Mouse (Mus musculus) lung, embryonic 16.5 days (tissue): ENCODE measurements around the gene Parva. TPM values are rescaled to one million over a fixed set of nuclear protein-coding genes. Genes with fewer than 3 reads are reported as not detected.

ENCODE experiments used
- ATAC-seq: fragments of 200-750 bp; cut with Nextera tagmentation; 2 replicates; pipeline ENCODE4 v1.8.0; 2017; ENCODE audit warnings: low read depth, mild to moderate bottlenecking, moderate library complexity
- H3K27ac ChIP-seq: fragments of 300-500 bp; sonication (generic); 2 replicates; pipeline ENCODE4 v1.5.1; 2014; ENCODE audit warnings: mild to moderate bottlenecking, control low read depth, low read length
- H3K27me3 ChIP-seq: fragments of 300-500 bp; sonication (generic); 2 replicates; pipeline ENCODE4 v1.6.1; 2014; ENCODE audit warnings: low read depth, low read length, mixed read lengths; ENCODE audit not compliant: control insufficient read depth, insufficient read depth
- H3K36me3 ChIP-seq: fragments of 300-500 bp; sonication (generic); 2 replicates; pipeline ENCODE4 v1.6.1; 2014; ENCODE audit warnings: low read length; ENCODE audit not compliant: control insufficient read depth, insufficient read depth
- H3K4me1 ChIP-seq: fragments of 300-500 bp; sonication (generic); replicated peaks from 2 replicates; pipeline ENCODE4 v1.6.1; 2014; ENCODE audit warnings: low read length, mixed read lengths; ENCODE audit not compliant: control insufficient read depth, insufficient read depth
- H3K4me2 ChIP-seq: fragments of 300-500 bp; sonication (generic); 2 replicates; pipeline ENCODE4 v1.6.1; 2014; ENCODE audit warnings: low read depth, low read length, control low read depth
- H3K4me3 ChIP-seq: fragments of 300-500 bp; sonication (generic); 2 replicates; pipeline ENCODE4 v1.5.1; 2014; ENCODE audit warnings: mild to moderate bottlenecking, low read length, control low read depth
- H3K9ac ChIP-seq: fragments of 300-500 bp; sonication (generic); 2 replicates; pipeline ENCODE4 v1.6.1; 2014; ENCODE audit warnings: low read length, control low read depth
- H3K9me3 ChIP-seq: fragments of 300-500 bp; sonication (generic); 2 replicates; pipeline ENCODE4 v1.6.1; 2016; ENCODE audit warnings: low read length; ENCODE audit not compliant: control insufficient read depth
- WGBS: fragments of 180-500 bp; shearing (Covaris S2); extraction: QIAGEN DNeasy Blood & Tissue Kit; methylation state at CpG from one replicate; pipeline ENCODE4 v1.1.7; 2014; 5-methylcytosine and 5-hydroxymethylcytosine counted together
- polyA plus RNA-seq: library from polyadenylated mRNA; unstranded; fragments of >200 nt; fragmentation: Nextera tagmentation; extraction: Ambion mirVana; gene quantifications from 2 replicates; pipeline ENCODE4 v1.2.1, GENCODE M21; 2015

Parva gene
- polyA plus RNA-seq, 1 experiment from 2014 or later, result 115 TPM

DNA sequence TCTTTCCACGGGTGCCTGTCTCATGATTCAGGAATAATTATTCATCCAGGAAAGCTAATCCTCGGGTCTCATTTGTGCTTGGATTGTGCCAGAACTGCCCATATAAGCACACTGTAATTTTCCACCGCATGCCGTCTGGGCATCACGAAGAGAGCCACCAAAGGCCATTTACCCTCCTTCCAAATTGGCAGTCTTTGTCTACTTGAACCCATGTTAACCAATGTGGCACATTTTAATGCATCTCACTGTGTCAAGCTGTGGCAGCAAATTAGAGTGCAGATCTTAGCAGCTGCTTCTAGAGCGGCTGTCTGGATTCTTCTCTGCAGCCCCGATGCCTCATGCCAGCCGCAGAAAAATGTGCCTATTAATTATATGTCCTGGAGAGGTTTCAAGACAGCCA, 176.9 kb downstream of the Parva start:
- Histone ChIP-seq H3K4me1 (peaks cover 24% of the 10 kb centered on the region), H3K4me3 (no peak overlapping the region), H3K9ac (no peak overlapping the region), H3K27me3 (no peaks in the 10 kb centered on the region), H3K36me3 (no peaks in the 10 kb centered on the region), H3K9me3 (no peaks in the 10 kb centered on the region), H3K27ac (peak overlapping the region; percentile 61), H3K4me2 (no peak overlapping the region)
- 0 out of 2 replicates have a peak, but pooled peaks have one; percentile 10 for ATAC-seq
- 52% methylated on average over 8 of the region's 8 CpGs for WGBS

DNA sequence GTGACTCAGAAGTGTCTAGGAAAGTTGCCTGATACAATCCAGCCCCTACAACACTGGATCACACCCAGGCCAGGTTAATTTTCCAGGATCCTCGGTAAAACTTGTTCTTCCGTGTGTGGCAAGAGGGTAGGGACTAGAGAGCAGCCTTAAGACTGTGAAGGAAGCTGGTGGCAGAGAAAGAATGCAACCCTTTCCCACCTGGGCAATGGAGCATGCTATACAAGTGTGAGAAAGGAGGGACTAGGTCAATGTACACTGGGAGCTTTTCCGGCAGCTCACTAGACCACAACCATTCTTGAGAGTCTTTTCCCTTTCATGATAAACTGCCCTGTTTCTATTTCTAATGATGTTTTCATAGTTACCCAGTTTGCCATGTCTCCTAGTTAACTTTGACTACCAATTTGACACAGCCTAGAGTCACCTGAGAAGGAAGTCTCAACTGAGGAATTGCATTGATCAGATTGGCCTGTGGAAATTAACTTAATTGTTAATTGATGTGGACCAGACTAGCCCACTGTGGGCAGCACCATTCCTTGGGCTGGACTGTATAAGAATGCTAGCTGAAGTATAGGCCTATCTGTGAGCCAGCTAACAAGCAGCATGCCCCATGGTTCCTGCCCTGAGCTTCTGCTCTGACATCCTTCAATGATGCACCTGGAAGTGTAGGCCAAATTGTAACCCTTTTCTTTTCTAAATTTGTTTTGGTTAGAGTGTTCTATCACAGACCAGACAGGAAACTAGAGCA, 186.9 kb downstream of the Parva start:
- peak; percentile 23; the same call in 1 of the 2 replicates for ATAC-seq
- Histone ChIP-seq H3K4me2 (no peak overlapping the region), H3K9me3 (no peaks in the 10 kb centered on the region), H3K36me3 (no peaks in the 10 kb centered on the region), H3K27me3 (no peaks in the 10 kb centered on the region), H3K4me1 (peaks cover 6% of the 10 kb centered on the region; the same call in 1 of the 2 replicates), H3K9ac (no peak overlapping the region), H3K4me3 (no peak overlapping the region), H3K27ac (no peak overlapping the region)
- 71% methylated on average over 3 of the region's 3 CpGs for WGBS

DNA sequence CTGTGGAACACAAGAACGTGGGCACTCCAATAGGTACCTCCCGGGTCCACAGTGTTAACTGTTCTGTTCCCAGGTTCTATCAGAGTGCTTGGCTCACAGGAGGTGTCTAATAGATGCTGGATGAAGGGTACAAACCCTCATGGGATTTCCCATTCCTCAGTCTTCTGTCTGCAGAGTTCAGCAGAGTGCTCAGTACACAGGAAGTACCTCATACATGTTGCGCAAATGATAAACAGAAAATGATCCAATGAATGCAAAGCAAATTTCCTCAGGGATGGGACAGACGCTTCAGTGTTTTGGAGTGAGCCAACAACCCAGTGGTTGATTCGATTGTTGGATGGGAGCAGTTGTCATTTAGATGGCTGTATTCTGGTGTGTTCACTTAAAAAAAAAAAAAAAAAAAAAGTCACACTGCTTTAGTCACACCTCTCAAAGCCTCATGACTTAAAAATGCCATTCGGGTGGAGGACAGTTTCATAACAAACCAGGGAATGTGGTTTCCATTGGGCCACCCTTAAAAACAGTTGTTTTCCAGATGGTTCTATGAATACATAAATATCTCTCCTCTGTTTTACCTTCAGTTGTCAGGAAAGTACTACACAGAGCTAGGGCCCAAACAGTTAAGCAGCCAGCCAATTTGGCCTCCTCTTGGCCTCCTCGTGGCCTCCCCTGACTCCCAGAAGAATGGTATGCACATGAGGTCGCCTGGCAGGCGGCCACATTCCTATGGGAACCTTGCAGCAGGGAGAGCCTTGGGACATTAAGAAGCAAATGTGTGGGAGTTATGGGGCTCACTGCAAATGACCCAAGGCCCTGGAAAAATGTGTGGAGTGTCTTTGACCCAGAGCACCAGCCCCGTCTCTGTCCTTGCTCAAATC, 187.7 kb downstream of the Parva start:
- WGBS, result 47% methylated on average over 10 of the region's 10 CpGs
- peaks cover 6% of the 10 kb centered on the region; the same call in 1 of the 2 replicates for H3K4me1 ChIP-seq
- no peak overlapping the region for H3K4me3 ChIP-seq
- no peak overlapping the region for H3K9ac ChIP-seq
- peak overlapping the region; percentile 43 for H3K27ac ChIP-seq
- peak; percentile 83 for ATAC-seq
- H3K9me3 ChIP-seq, result no peaks in the 10 kb centered on the region
- no peaks in the 10 kb centered on the region for H3K27me3 ChIP-seq
- no peak overlapping the region for H3K4me2 ChIP-seq
- no peaks in the 10 kb centered on the region for H3K36me3 ChIP-seq

DNA sequence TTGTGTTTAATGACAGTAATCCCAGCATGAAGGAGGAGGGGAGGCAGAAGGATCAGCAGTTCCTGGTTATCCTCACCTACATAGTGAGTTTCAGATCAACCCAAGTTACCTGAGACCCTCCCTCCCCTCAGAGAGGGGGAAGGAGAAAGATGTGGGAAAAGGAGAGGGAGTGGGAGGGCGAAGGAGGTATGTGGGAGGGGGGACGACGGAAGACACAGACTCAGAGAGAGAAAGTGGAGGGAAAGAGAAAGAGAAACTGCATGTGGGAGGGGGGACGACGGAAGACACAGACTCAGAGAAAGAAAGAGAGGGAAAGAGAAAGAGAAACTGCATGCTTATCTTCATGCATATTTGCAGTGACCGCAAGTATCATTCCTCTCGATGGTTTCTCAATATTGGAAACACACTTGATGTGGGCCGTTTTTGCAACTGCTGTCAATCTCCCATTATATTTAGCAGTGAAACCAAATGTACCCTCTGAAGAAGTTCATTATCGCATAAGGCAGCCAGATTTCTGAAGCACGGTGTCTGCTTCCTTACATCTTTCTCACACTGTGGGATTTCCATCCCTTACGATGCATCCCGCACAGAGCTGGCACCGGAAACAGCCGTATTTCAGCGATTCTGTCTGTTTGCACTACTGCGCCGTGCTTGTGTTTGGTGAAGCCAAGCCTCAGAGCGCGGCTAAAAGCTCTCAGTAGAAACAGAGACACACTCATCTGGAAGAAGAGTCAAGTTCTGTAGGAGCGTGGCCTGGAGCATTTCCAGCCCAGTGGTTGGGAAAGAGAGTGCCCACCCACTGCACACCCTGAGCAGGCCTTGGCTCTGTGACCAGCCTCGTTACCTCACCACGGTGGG, 193.2 kb downstream of the Parva start:
- Histone ChIP-seq H3K9ac (0 out of 2 replicates have a peak overlapping the region, but pooled peaks have one; percentile 17), H3K4me2 (peak overlapping the region; percentile 50), H3K4me1 (peaks cover 4% of the 10 kb centered on the region; the same call in 1 of the 2 replicates), H3K36me3 (no peaks in the 10 kb centered on the region), H3K4me3 (peak overlapping the region; percentile 21), H3K27me3 (no peaks in the 10 kb centered on the region), H3K27ac (peak overlapping the region; percentile 22; the same call in 1 of the 2 replicates), H3K9me3 (no peaks in the 10 kb centered on the region)
- peak; percentile 36; the same call in 1 of the 2 replicates for ATAC-seq
- 54% methylated on average over 22 of the region's 22 CpGs for WGBS

DNA sequence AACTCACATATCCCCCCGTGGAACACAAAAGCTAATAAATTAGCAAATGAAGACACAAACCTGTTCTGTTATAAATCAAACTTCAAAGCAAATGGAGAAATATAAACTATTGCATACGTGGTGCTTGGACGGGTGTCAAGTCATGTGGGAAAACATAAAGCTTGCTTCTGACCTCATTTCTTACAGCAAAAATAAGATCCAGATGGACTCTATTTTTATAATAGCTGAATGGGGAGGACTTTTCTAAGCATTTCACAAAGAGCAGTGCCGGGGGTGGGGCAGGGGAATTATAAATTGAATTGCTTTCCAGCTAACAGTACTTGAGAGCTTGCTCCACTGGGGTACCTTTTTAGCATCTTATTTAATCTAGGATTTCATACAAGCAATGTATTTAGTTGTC, 200.2 kb downstream of the Parva start:
- Histone ChIP-seq H3K4me3 (no peak overlapping the region), H3K27ac (no peak overlapping the region), H3K27me3 (no peaks in the 10 kb centered on the region), H3K9me3 (no peaks in the 10 kb centered on the region), H3K9ac (no peak overlapping the region), H3K4me2 (no peak overlapping the region), H3K4me1 (no peaks in the 10 kb centered on the region), H3K36me3 (no peaks in the 10 kb centered on the region)
- WGBS, result 34% methylated on average over 4 of the region's 4 CpGs
- ATAC-seq, result no peak

DNA sequence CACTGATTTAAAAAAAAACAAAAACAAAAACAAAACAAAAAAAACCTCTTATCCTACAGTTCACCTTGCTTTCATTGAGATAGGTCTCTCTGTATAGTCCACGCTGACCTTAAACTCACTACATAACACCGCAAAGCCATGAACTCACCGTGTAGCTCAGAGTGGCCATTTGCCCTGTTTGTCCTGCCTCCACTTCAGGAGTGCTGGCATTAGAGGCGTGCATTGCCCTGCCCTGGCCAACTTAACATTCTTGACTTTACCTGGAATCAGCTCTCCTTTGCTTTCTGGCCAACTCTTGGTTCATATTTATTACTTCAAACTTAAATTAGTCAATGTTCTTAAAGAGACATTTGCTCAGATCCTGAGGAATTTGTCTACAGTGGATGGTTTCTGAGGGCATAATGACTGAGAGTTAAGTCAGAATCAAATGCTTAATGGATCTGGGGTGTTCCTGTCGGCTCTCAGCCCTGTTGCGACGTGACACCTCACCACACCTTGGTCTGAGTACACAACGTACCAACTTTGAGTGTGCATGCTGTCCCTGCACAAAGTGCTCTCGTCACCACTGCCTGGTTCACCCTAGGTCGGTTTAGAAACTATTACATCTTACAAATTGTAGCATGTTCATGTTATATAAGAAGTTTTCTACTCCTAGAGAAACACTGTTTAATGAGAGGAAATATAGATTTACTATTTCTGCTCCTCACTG, 207.4 kb downstream of the Parva start:
- Histone ChIP-seq H3K4me2 (no peak overlapping the region), H3K9me3 (peaks cover 3% of the 10 kb centered on the region), H3K27me3 (no peaks in the 10 kb centered on the region), H3K9ac (no peak overlapping the region), H3K4me1 (no peaks in the 10 kb centered on the region), H3K36me3 (no peaks in the 10 kb centered on the region), H3K4me3 (no peak overlapping the region), H3K27ac (peak overlapping the region; percentile 59)
- peak; percentile 88 for ATAC-seq
- WGBS, result 62% methylated on average over 10 of the region's 10 CpGs

DNA sequence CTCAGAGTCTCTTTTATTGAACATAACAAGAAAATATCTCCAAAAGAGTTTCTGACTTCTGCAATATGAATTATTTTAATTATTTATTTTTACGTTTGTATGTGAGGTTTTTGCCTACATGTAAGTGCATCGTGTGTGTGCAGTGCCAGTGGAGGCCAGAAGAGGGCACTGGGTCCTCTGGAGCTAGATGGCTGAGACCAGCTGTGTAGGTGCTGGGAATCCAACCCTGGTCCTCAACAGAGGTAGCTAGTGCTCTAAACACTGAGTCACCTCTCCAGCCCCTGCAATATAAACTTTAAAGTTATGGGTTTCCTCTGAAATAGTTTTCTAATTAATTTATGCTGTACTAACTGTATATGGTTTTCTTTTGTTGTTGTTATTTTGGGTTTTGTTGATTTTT, 208.6 kb downstream of the Parva start:
- Histone ChIP-seq H3K4me2 (no peak overlapping the region), H3K9ac (no peak overlapping the region), H3K27me3 (no peaks in the 10 kb centered on the region), H3K9me3 (peaks cover 3% of the 10 kb centered on the region), H3K27ac (no peak overlapping the region), H3K4me1 (no peaks in the 10 kb centered on the region), H3K36me3 (no peaks in the 10 kb centered on the region), H3K4me3 (no peak overlapping the region)
- no peak for ATAC-seq
- 90% methylated on average over 2 of the region's 2 CpGs for WGBS
